Mouse (Mus musculus): Measurements from ENCODE around the gene Elane. TPM values are rescaled to one million over a fixed set of nuclear protein-coding genes. Genes with fewer than 3 reads are reported as not detected.

The Elane gene
- not detected for polyA plus RNA-seq (2017; shearing (Covaris generic))

DNA sequence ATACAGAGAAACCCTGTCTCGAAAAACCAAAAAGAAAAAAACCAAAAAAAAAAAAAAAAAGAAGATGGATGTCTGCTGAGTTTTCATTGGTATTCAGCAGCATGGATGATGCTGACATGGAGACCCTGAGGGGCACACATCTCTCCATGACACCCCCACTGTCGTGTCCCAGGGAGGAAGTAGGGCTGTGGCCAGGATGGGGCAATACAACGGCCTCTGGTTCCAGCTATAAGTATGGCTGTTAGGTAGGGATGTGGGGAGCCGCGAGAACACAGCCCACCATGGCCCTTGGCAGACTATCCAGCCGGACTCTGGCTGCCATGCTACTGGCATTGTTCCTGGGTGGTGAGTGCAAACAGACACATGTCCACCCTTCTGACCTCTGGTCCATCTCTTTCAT is at the start of gene Elane:
Gene Elane (plus strand): TSS at position 194 of the 400 bp plus-strand sequence.

DNA sequence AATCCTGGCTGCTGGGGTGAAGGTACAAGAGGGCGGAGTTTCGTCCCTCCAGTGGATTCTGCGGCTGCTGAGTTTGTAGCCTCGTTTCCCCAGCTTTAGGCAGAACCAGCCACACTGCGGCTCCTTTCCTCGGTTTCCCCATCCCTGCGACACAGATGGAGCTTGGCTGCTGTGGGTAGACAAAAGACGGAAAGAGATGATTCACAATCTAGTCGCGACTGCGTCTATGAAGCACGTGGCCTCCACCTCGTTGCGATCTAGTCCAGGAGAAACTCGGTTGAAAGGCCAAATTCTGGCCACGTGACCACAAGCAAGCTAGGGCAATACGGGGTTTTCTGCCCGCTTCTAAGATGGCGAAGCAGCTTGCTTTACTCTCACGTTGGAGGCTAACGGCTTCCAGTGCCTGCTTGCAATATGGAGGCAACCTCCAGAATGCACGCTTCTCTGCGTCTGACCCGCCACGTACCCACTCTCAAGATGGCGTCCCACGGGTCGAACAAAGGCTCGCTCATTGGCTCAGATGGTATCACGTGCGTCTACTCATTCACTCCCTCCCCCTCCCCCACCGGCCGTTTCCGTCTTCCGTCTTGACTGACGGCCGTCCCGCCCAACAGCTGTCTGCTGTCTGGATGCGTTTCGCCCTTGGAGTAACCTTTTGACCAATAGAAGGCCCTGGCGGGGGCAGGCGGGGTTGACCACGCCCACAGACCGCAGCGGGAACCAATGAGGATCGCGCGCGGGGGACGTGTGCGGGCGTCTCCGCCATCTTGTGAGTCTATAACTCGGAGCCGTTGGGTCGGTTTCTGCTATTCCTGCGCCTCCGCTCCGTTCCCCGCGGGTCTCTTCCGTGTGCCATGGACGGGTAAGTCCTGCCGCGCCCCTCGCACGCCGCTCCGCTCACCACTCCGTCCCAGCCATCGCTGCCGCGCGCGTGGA is 31.9 kb upstream of the Elane start, which contains the start of gene Ptbp1:
Gene Ptbp1 (plus strand): TSS at position 568 of the 936 bp plus-strand sequence.

DNA sequence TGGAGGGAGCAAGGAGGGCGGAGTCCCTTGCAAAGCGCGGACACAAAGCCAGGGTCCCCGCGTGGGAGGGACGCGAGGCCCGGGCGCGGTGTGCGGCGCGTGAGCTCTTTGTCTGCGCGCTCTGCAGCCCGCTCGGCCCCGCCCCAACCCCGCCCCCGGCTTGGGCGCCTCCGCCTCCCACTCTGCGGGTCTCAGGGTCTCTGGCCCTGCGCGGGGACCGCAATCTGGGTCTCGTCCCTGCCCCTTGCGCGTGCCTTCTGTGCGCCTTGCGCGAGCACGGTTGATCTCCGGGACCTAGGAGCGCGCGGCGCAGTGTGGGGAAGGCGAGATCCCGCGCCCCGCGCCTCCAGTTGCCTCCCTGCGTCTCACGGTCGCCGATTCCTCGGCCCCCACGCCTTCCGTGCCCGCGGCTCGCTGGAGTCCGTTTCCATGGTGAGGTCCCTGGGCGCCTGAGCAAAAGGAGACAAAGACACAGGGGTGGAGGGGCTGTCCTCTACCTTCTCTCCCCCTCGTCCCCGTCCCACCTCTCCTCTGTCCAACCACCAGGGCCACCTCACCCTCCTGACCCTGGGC is 11.7 kb upstream of the Elane start, which contains the start of the genes Prtn3 and Plppr3:
Gene Prtn3 (plus strand): TSS at position 187 of the 573 bp plus-strand sequence.
Gene Plppr3 (minus strand): TSS at position 345 of the 573 bp plus-strand sequence.

GRCm38 (mm10) chr10:79890670-79891069 is 4.6 kb downstream of the Elane start, which contains the start of gene Cfd:
TSS of gene Cfd (plus strand) at chr10:79890853.

GRCm38 (mm10) chr10:79908167-79909091 is 22.4 kb downstream of the Elane start, which contains the start of gene Med16:
TSS of gene Med16 (minus strand) at chr10:79908923.

GRCm38 (mm10) chr10:79910556-79910955 is 24.5 kb downstream of the Elane start, which contains the start of gene Gm26602:
TSS of gene Gm26602 (plus strand) at chr10:79910856.

DNA sequence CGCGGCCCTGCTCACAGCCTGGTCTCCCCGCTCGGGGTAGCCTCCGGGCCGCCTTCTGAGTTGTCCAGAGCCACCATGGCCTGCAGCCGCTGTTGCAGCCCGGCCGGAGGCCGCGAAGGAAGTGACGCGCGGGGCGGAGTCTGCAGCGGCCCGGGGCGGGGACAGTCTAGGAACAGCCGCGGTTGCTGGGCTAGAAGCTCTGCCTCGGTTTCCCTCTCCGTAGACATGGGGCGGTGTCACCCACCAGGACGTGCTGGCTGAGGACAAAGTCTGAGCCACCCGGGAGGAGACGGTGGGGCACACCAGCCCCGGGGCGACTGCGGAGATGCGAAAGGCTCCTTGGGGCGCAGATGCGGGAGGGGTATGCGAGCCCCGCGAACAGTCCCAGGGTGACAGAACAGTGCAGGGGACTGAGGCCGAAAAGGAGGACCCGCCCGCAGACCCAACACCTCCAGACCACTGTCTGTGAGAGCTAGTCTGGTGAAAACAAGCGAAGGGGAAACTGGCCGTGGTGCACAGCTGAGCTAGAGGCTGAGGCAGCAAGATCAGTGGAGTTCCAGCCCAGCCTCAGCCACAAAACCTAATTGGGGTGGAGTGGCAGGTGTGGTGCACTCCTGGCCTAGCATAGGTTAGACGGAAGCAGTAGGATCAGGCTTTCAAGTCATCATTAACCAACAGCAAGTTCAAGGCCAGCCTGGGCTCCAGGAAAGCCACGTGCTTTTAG is 30.9 kb downstream of the Elane start, which contains the start of gene Kiss1r:
Gene Kiss1r (plus strand): TSS at position 164 of the 724 bp plus-strand sequence.

DNA sequence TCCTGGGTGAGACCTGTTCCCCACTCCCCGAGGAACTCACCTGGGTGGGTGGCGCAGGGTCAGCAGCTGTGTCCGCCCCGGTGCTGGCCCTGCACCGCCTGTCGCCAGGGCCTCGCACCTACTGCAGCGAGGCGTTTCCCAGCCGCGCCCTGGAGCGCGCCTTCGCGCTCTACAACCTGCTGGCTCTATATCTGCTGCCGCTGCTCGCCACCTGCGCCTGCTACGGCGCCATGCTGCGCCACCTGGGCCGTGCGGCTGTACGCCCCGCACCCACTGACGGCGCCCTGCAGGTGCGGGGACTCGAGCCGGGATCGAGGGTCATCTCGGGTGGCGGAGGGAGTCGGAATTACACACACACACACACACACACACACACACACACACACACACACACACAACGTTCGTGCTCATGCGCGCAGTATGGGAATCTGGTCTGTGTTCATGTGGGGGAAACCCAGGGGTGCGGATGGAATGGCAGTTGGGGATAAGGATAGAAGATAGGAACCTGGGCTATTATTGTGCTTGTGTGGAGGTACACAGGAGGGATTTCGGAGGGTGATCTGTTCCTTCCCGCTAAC is 35.0 kb downstream of the Elane start, which contains the start of gene R3hdm4:
Gene R3hdm4 (minus strand): TSS at position 251 of the 578 bp plus-strand sequence.

DNA sequence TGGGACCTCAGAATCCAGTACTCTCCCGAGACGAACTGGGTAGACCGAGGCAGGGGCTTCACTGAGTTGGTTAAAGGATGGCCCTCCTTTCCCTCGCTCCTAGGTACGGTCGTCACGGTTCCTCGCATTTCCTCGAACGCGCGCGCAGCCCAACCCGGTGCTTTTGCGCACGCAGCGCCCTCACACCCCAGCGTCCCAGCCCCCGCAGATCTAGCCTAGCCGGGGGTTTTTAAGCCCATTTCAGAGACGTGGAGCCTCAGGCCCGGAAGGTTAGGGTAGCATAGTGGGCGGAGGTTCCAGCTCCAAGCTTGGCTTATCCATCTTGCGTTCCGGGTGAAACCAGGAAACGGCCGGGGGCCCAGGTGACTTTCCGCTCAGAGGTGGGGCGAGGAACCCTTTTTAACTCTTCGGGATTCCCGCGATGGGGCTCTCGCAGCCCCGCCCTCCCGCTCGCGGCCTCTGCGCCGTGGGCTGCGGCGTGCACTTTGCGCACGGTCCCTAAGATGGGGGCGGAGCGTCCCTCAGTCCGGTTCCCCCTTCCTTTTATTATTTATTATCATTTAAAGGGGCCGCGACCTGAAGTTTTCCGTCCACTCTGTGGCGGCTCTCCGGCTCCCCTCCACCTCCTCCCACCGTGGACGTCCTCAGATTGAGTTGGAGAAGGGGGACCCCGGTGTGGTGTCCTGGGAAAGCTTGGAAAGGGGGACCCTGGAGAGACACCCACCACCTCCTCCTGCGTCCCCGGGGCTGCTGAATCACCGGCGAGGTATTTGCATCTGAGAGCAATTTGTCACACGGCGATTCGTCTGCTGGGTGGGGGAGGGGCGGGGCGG is 40.7 kb downstream of the Elane start, which contains the start of gene Arid3a:
Gene Arid3a (plus strand): TSS at position 553 of the 833 bp plus-strand sequence.

Other genes with a start within 250 kb of the Elane start
- gene Shc2, start 248.3 kb upstream of the Elane start, polyA plus RNA-seq (2017; shearing (Covaris generic)) = under 1 TPM in 1 of 2 experiments, not detected in 1; 0.30 TPM
- not detected for gene Odf3l2, start 240.5 kb upstream of the Elane start, polyA plus RNA-seq (2017; shearing (Covaris generic))
- gene Madcam1, start 221.7 kb upstream of the Elane start, polyA plus RNA-seq (2017; shearing (Covaris generic)) = 1 to 10 TPM in 1 of 2 experiments, not detected in 1; 1.6 TPM
- 10 to 100 TPM; 40.8 to 60.9 TPM for gene Tpgs1, start 216.9 kb upstream of the Elane start, polyA plus RNA-seq (2017; shearing (Covaris generic))
- 10 to 100 TPM; 87.7 to 88.0 TPM for gene Cdc34, start 204.1 kb upstream of the Elane start, polyA plus RNA-seq (2017; shearing (Covaris generic))
- gene Gzmm, start 197.2 kb upstream of the Elane start, polyA plus RNA-seq (2017; shearing (Covaris generic)) = 1 to 10 TPM; 1.1 to 3.0 TPM
- gene Bsg, start 181.8 kb upstream of the Elane start, polyA plus RNA-seq (2017; shearing (Covaris generic)) = 100 to 1,000 TPM; 235 to 253 TPM
- gene Hcn2, start 169.6 kb upstream of the Elane start, polyA plus RNA-seq (2017; shearing (Covaris generic)) = under 1 TPM in 1 of 2 experiments, not detected in 1; 0.13 TPM
- 10 to 100 TPM; 41.3 to 47.1 TPM for gene Polrmt, start 139.7 kb upstream of the Elane start, polyA plus RNA-seq (2017; shearing (Covaris generic))
- gene Fgf22, start 131.2 kb upstream of the Elane start, polyA plus RNA-seq (2017; shearing (Covaris generic)) = under 1 TPM; 0.12 to 0.55 TPM
- 10 to 100 TPM; 47.4 to 52.3 TPM for gene Rnf126, start 119.3 kb upstream of the Elane start, polyA plus RNA-seq (2017; shearing (Covaris generic))
- under 1 TPM; 0.13 to 0.51 TPM for gene Fstl3, start 109.0 kb upstream of the Elane start, polyA plus RNA-seq (2017; shearing (Covaris generic))
- gene Prss57, start 95.3 kb upstream of the Elane start, polyA plus RNA-seq (2017; shearing (Covaris generic)) = not detected
- gene Palm, start 92.7 kb upstream of the Elane start, polyA plus RNA-seq (2017; shearing (Covaris generic)) = 1 to 10 TPM in 1 of 2 experiments, under 1 TPM in 1; 0.76 to 4.9 TPM
- gene Misp, start 65.3 kb upstream of the Elane start, polyA plus RNA-seq (2017; shearing (Covaris generic)) = 1 to 10 TPM in 1 of 2 experiments, not detected in 1; 2.1 TPM
- gene Ptbp1, start 31.8 kb upstream of the Elane start, polyA plus RNA-seq (2017; shearing (Covaris generic)) = 100 to 1,000 TPM; 239 to 286 TPM
- under 1 TPM in 1 of 2 experiments, not detected in 1; 0.34 TPM for gene Prtn3, start 11.8 kb upstream of the Elane start, polyA plus RNA-seq (2017; shearing (Covaris generic))
- 1 to 10 TPM; 2.7 to 4.4 TPM for gene Plppr3, start 11.6 kb upstream of the Elane start, polyA plus RNA-seq (2017; shearing (Covaris generic))
- not detected for gene Cfd, start 4.6 kb downstream of the Elane start, polyA plus RNA-seq (2017; shearing (Covaris generic))
- 10 to 100 TPM; 30.5 to 30.7 TPM for gene Med16, start 22.7 kb downstream of the Elane start, polyA plus RNA-seq (2017; shearing (Covaris generic))
- 10 to 100 TPM; 10.9 to 15.4 TPM for gene Gm26602, start 24.6 kb downstream of the Elane start, polyA plus RNA-seq (2017; shearing (Covaris generic))
- gene Kiss1r, start 30.7 kb downstream of the Elane start, polyA plus RNA-seq (2017; shearing (Covaris generic)) = under 1 TPM; 0.09 to 0.57 TPM
- 100 to 1,000 TPM; 160 to 181 TPM for gene R3hdm4, start 35.0 kb downstream of the Elane start, polyA plus RNA-seq (2017; shearing (Covaris generic))
- 1 to 10 TPM; 6.9 to 8.9 TPM for gene Arid3a, start 40.8 kb downstream of the Elane start, polyA plus RNA-seq (2017; shearing (Covaris generic))
- 10 to 100 TPM; 63.3 to 64.9 TPM for gene Wdr18, start 73.9 kb downstream of the Elane start, polyA plus RNA-seq (2017; shearing (Covaris generic))
- under 1 TPM; 0.10 to 0.83 TPM for gene Grin3b, start 84.5 kb downstream of the Elane start, polyA plus RNA-seq (2017; shearing (Covaris generic))
- gene Tmem259, start 98.1 kb downstream of the Elane start, polyA plus RNA-seq (2017; shearing (Covaris generic)) = 10 to 100 TPM; 22.6 to 30.0 TPM
- 100 to 1,000 TPM; 843 to 967 TPM for gene Cnn2, start 102.3 kb downstream of the Elane start, polyA plus RNA-seq (2017; shearing (Covaris generic))
- 10 to 100 TPM; 49.6 to 55.9 TPM for gene Abca7, start 110.2 kb downstream of the Elane start, polyA plus RNA-seq (2017; shearing (Covaris generic))
- 100 to 1,000 TPM; 728 to 884 TPM for gene Arhgap45, start 130.4 kb downstream of the Elane start, polyA plus RNA-seq (2017; shearing (Covaris generic))
- 100 to 1,000 TPM; 196 TPM for gene Polr2e, start 153.5 kb downstream of the Elane start, polyA plus RNA-seq (2017; shearing (Covaris generic))
- gene Gpx4, start 160.9 kb downstream of the Elane start, polyA plus RNA-seq (2017; shearing (Covaris generic)) = 100 to 1,000 TPM; 386 to 437 TPM
- 10 to 100 TPM; 60.6 to 60.7 TPM for gene Sbno2, start 219.3 kb downstream of the Elane start, polyA plus RNA-seq (2017; shearing (Covaris generic))
- 10 to 100 TPM; 27.4 to 49.1 TPM for gene Stk11, start 229.6 kb downstream of the Elane start, polyA plus RNA-seq (2017; shearing (Covaris generic))